Mouse (Mus musculus): ENCODE results near the gene Cbx6. TPM values are rescaled to one million over a fixed set of nuclear protein-coding genes. Genes with fewer than 3 reads are reported as not detected.

Gene Cbx6
- total RNA-seq, 1 experiment from 2014 or later: 34.1 TPM

DNA sequence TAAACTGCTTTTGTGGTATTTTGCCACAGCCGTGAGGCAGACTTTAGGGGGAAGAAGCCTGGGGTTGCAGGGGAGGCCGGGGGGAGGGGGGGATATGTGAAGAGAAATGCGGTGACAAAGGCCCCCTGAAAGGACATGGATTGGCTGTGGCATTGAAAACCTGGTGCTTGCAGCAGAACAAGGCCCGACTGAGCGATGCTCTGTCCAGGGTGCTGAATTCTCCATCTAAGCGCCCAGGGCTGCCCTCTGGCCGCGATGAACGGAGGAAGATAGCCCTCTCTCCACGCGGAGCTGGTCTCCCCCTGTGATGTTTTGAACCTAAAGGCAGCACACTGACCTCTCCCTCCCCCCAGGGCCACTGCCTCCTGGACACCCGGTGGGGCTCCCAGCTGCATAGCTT is 43.0 kb downstream of the Cbx6 start:
- ATAC-seq (replicated peaks in 1 of 2; ENCODE audit: insufficient read depth in 1 of 2, low FRiP score in 2 of 2, low TSS enrichment in 1 of 2, low read depth in 1 of 2, poor library complexity in 2 of 2, severe bottlenecking in 2 of 2): peak in 1 of 2 experiments; percentile 52; a peak in 2 of 4 replicates

DNA sequence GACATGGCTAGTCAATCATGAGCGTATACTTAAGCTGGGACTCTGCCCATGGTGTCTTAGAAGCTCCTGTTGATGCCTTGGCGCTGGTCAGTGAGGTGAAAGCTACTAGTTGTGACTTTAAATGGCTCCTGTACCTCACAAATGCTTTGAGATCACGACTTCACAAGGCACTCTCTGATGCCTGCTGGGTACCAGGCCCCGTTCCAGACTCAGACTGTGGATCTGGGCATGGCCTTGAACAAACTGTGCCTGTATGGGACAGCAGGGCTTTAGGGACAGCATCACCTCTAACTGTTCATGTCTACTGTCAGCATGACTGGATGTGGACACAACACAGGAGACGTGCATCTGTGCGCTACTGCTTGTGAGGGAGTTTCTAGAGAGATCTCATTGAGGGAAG is 43.6 kb downstream of the Cbx6 start:
- no peak for ATAC-seq (replicated peaks in 1 of 2; ENCODE audit: insufficient read depth in 1 of 2, low FRiP score in 2 of 2, low TSS enrichment in 1 of 2, low read depth in 1 of 2, poor library complexity in 2 of 2, severe bottlenecking in 2 of 2)

DNA sequence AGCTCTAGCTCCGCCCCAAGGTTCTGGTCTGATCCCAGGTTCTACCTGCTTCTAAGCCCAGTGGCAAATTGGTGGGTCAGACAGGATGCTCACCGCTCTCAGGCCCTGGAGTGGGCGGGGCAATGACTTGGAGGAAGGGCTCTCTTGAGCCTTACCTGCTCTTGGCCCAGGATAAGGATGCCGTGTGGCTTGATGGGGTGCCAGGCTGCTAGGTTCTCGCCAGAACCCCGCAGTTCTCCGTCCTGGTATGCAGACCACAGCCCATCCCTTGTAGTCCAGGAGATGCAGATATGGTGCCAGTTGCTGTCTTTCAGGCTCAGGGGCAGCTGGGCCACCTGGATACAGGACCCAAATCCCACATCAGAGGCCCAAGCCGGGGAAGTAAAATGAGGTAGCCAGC is 44.4 kb downstream of the Cbx6 start:
- ATAC-seq (replicated peaks in 1 of 2; ENCODE audit: insufficient read depth in 1 of 2, low FRiP score in 2 of 2, low TSS enrichment in 1 of 2, low read depth in 1 of 2, poor library complexity in 2 of 2, severe bottlenecking in 2 of 2): no peak

DNA sequence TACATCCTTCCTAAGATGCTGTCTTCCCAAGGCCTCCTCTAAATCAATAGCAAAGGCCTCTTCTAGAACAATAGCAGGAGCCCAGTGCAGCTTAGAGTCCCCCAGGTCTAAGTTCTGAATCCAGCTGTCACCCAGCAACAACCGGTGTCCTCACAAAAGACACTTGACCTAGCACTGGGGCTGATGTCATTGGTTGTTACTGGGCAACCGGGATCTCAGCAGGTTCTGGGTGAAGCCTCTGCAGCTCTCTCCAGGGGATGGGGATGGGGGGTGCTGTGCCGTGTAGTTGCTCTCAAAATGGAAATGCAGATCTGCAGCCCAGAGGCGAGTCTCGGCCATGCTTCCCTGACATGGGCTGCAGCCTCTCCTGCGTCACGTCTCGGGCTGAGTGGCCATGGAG is 46.7 kb downstream of the Cbx6 start:
- ATAC-seq (replicated peaks in 1 of 2; ENCODE audit: insufficient read depth in 1 of 2, low FRiP score in 2 of 2, low TSS enrichment in 1 of 2, low read depth in 1 of 2, poor library complexity in 2 of 2, severe bottlenecking in 2 of 2): no peak

DNA sequence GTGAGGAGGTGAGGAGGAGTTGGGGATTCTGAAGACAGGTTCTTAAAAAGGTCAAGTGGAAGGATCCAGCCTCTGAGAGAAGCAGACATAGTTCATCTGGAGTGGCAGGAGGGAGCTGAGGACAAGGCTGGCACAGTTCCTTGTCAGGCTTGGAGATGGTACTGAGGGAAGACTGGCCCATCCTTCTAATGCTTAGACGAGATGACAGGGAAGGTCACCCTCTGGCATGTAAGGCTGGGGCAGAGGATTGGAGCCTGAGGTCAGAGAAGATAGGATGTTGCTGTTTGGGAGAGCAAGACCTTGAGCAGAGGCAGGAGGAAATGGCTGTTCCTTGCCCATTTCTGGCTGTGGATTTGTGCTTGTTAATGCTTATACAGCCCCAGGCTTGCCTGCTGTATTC is 49.4 kb downstream of the Cbx6 start:
- ATAC-seq (replicated peaks in 1 of 2; ENCODE audit: insufficient read depth in 1 of 2, low FRiP score in 2 of 2, low TSS enrichment in 1 of 2, low read depth in 1 of 2, poor library complexity in 2 of 2, severe bottlenecking in 2 of 2): no peak

DNA sequence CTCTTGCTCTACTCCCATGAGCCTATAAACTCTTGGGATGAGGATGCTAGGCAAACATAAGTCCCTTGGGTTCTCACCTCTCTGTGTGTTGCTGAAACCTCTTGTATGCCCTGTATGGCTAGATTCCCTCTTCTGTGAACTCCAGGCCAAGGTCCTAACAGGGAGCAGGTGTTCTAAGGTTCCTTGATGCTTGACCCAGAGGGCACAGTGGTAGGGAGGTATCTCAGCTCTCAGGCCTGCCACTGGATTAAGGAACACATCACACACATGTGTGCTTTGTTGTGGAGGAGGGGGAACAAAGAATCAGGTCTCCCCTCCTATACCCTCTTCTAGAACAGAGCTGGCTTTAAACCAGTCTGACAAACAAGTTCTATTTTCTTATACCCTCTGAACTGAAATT is 56.7 kb downstream of the Cbx6 start, which contains the start of gene Dnal4:
TSS of gene Dnal4 (minus strand) at position 101 of the 400 bp plus-strand sequence.
- no peak for ATAC-seq (replicated peaks in 1 of 2; ENCODE audit: insufficient read depth in 1 of 2, low FRiP score in 2 of 2, low TSS enrichment in 1 of 2, low read depth in 1 of 2, poor library complexity in 2 of 2, severe bottlenecking in 2 of 2)

DNA sequence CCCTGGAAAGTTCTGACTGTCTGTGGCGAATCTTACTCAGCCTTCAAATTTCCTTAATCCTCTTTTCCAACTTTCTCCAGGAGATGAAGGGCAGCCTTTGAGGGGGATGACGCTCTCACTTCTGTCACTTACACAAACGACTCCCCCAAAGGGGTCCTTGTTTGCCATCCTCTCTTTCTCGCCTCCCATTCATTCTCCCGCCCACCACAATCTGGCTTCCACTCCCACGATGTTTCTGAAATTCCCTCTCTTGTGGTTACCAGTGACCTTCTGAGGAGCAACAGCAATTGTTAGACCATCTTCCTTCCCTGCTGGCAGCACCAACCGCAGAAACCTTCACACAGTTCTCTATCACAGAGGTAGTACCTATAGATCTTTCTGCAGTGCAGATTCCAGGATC is 58.8 kb downstream of the Cbx6 start:
- ATAC-seq (replicated peaks in 1 of 2; ENCODE audit: insufficient read depth in 1 of 2, low FRiP score in 2 of 2, low TSS enrichment in 1 of 2, low read depth in 1 of 2, poor library complexity in 2 of 2, severe bottlenecking in 2 of 2): no peak

DNA sequence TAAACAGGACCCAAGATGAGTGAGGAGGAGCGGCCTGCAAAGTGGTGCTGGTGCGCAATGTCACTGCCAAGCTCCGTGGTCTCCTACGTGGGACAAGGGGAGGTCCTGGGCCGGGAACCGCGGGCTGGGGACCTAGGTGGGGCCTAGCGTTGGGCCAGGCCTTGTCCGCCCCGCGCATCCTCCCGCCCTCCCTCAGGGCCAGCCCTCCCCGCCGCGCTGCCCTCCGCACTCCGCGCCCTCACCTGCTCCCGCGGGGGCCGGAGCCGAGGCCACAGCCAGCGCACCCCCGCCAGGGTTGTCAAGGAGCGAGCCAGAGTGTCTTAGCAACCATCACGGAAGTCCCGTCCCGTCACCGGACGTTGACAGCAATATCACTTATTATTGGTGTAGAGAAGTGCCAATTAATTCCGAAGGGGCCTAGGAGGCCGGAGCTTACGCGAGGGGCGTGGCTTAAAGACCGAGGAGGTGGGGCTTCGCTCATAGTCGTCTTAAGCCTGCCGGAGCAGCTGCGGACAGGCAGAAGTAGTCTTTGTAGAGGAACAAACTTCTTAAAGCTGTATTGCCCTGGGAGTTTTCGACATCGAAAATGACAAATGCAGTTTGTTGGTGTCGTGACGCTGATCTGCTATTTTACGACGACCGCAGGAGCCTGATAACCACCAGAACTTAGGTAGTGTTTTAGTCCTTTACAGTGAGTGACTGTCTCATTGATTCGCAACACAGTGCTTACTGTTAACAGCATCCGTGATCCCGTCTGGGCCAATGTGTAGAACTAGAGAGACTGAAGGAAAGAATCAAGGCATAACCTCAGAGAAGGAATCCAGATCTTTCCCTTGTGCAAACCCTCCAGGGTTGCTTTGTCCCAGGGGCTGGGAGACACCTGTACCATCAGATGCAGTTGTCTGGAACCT is 60.1 kb downstream of the Cbx6 start:
- ATAC-seq (replicated peaks in 1 of 2; ENCODE audit: insufficient read depth in 1 of 2, low FRiP score in 2 of 2, low TSS enrichment in 1 of 2, low read depth in 1 of 2, poor library complexity in 2 of 2, severe bottlenecking in 2 of 2): peak; percentile 97 to 98

Other genes with a start within 250 kb of the Cbx6 start
- gene Dmc1, start 229.6 kb downstream of the Cbx6 start, total RNA-seq (2017): 2.4 and 2.8 TPM in 2 replicates
- 0.44 and 1.7 TPM in 2 replicates for gene Fam227a, start 175.7 kb downstream of the Cbx6 start, total RNA-seq (2017)
- 33.0 and 75.0 TPM in 2 replicates for gene Cby1, start 175.5 kb downstream of the Cbx6 start, total RNA-seq (2017)
- gene Tomm22, start 163.8 kb downstream of the Cbx6 start, total RNA-seq (2017): 52.1 and 75.9 TPM in 2 replicates
- 33.6 and 35.1 TPM in 2 replicates for gene Josd1, start 146.8 kb downstream of the Cbx6 start, total RNA-seq (2017)
- 56.9 and 71.1 TPM in 2 replicates for gene Gtpbp1, start 143.8 kb downstream of the Cbx6 start, total RNA-seq (2017)
- gene Sun2, start 92.2 kb downstream of the Cbx6 start, total RNA-seq (2017): 110 and 149 TPM in 2 replicates
- 8.3 and 18.0 TPM in 2 replicates for gene Dnal4, start 56.8 kb downstream of the Cbx6 start, total RNA-seq (2017)
- 0.30 and 1.7 TPM in 2 replicates for gene Nptxr, start 29.9 kb downstream of the Cbx6 start, total RNA-seq (2017)
- not detected in 2 replicates for gene Npcd, start 451 bp downstream of the Cbx6 start, total RNA-seq (2017)
- 189 and 226 TPM in 2 replicates for gene Apobec3, start 57.0 kb upstream of the Cbx6 start, total RNA-seq (2017)
- gene Cbx7, start 136.4 kb upstream of the Cbx6 start, total RNA-seq (2017): 12.6 TPM in 2 replicates
- gene Pdgfb, start 180.3 kb upstream of the Cbx6 start, total RNA-seq (2017): 0.84 and 2.2 TPM in 2 replicates

All from hematopoietic stem cell, adult 5-6 weeks (primary cell).